Mouse (Mus musculus) testis, postnatal 14 days (tissue): ENCODE data around the gene Phc2.
"Not testable (repeated sequence)": the region's sequence is repeated elsewhere in the genome, so short reads cannot be mapped to it uniquely, and the experiment has no call there.

ENCODE experiments used
- DNase-seq: peaks from one replicate; pipeline ENCODE4 v3.0.0; 2021; ENCODE audit warnings: low spot score

The Phc2 gene

DNA sequence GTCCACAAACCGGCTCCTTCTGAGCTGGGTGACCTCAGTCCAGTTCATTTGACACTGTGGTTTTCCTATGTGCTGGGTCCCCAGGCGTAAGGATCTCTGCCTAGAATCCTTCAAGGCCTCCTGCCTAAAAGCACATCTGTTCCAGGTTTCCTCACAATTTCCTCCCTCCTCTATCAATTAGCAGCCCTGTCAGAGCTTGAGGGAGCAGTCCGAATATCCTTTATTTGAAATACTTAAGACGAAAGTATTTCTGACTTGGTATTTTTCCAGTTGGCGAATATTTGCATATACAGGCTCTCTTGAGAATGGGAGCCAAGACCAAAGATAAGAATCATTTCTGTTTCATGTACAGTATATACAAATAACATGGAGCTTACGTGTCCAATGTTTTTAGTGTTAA, 8.6 kb upstream of the Phc2 start:
- DNase-seq: no peak

DNA sequence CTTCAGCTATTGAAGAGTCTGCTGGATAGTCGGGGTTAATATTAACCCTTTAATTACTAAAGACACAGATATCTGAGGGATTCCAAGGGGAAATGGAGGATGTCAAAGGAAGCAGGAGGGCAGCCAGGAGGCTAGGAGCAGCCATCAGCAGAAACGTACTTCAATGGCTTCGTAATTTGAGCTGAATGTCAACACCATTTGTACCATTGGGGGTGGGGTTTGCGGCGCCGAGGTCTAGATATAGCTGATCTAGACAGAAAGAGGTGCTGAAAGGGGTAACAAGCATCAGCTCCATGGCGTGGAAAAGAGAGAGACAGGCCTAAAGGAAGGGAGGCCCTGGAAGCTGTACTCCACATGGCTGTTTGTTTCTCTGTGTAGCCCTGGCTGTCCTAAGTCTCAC, 7.7 kb upstream of the Phc2 start:
- no peak for DNase-seq

- DNase-seq: no peak
Observed at GRCm38 (mm10) chr4:128648567-128649255, 5.8 kb upstream of the Phc2 start.

- DNase-seq: no peak
Observed at GRCm38 (mm10) chr4:128651530-128651929, 3.0 kb upstream of the Phc2 start.

DNA sequence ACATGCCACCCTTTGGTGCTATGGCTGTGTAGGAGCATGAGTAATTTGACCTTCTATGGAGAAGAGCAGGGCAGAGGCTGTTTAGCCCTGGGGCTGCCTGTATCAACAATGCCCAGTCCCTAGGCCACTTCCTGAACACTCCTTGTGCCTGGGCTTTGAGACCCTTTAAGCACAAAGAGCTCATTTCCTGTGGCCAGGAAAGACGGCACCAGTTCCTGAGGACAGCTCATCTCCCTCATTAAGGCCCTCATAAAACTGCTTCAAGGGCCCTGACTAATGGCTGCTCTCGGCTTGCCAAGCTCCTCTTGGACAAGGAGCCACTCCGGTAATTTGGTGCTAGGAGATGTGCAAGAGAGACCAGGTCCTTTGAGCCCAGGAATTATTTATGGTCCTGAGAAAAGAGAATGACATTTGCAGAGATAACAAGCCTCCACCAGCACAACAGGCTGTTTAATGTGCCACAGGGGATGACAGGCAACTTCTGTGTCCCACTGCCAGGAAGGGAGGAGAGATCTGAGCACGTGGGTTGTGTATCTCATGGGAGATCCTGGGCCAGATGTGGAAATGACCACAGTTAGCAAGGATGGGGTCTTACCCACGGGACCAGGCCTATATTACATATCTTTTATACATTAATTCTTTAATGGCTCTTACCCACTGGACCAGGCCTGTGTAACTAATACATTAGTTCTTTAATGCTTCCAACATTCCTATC, 1.8 kb upstream of the Phc2 start:
- no peak for DNase-seq

DNA sequence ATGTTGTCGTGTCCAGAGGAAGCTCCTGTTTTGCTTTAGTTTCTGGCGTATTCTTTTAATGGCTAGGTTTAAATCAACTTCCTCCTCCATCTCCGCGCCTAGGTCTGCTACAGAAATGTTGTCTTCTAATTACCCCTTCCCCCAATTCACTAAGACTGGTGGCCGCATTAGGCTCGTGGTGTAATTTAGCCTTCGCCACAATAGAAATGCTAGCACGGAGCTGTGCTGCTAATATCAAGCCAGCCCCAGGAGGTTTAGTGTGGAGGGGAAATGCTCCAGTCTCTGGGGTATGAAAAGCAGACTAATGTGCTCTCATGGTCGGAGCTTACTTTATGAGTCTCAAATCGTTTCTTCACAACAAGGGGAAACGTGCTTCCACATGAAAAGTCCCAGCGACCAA, 944 bp downstream of the Phc2 start:
- no peak for DNase-seq

- no peak for DNase-seq
Observed at GRCm38 (mm10) chr4:128660196-128660595, 5.7 kb downstream of the Phc2 start.

DNA sequence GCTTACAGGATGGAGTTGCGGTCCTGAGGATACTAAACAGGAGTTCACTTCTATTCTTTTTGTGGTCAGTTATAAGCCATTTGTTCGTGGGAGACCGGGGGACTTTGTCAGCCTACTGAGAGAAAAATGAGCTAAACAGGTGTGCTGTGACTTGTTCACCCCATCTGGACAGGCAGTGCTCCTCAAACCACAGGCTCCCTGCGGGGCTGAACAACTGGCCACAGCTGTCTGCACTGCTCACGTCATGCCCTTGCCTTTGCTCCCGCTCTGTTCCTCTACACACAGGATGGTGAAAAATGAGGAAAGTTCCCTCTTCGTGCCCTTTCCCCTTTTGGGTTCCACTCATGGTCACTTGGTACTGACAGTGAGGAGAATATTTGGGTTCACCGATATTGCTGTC, 6.6 kb downstream of the Phc2 start:
- no peak for DNase-seq

GRCm38 (mm10) chr4:128664002-128664401, 9.5 kb downstream of the Phc2 start:
- no peak for DNase-seq

DNA sequence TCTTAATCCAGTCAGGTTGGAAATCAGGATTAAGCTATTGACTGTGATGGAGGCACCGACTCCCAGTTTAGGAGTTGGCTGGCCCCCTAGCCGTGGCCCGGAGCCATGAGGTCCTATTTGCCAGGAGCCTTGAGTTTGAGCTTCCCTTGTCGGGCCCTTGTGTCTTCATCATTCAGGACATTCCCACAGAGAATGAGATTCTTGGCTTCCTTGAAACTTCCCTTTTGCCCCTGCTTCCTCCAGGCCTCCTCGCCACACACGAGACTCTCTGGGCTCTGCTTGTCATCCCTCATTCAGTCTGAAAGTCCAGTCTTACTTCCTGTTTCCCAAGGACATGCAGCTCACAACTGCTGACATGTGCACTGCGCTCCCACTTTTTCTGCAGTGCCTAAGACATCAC, 11.9 kb downstream of the Phc2 start:
- not testable (repeated sequence) for DNase-seq

DNA sequence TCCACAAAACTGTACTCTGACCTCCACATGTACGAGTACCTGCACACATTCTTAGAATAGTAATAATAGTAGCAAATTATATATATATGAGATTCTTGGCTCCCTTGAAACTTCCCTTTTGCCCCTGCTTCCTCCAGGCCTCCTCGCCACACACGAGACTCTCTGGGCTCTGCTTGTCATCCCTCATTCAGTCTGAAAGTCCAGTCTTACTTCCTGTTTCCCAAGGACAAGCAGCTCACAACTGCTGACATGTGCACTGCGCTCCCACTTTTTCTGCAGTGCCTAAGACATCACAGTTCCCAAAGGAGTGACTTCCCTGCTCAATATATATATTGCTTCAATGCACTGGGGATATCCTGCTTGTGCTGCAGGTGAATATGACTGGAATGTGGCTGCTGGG, 12.7 kb downstream of the Phc2 start:
- not testable (repeated sequence) for DNase-seq

DNA sequence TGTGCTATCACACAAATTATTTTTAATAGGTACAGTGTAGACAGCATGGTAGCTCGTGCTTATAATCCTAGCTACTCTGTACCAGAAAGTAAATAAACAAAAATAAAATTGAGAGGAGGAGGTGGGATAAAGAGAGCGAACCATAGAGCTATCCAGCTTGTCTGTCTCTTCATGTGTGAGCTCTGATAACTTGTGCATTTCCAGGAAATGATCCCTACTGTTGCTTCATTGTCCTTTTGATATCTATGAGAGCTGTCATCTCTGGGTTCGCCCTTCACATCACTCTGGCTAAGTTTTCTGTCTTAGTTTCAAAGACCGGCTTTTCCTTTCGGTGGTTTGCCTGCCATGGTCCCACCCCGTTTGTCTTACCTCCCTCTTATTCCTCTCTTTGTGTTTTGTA, 14.7 kb downstream of the Phc2 start:
- DNase-seq: no peak

- no peak for DNase-seq
Observed at GRCm38 (mm10) chr4:128670566-128671191, 16.2 kb downstream of the Phc2 start.

- no peak for DNase-seq
Observed at GRCm38 (mm10) chr4:128672494-128672893, 18.0 kb downstream of the Phc2 start.

DNA sequence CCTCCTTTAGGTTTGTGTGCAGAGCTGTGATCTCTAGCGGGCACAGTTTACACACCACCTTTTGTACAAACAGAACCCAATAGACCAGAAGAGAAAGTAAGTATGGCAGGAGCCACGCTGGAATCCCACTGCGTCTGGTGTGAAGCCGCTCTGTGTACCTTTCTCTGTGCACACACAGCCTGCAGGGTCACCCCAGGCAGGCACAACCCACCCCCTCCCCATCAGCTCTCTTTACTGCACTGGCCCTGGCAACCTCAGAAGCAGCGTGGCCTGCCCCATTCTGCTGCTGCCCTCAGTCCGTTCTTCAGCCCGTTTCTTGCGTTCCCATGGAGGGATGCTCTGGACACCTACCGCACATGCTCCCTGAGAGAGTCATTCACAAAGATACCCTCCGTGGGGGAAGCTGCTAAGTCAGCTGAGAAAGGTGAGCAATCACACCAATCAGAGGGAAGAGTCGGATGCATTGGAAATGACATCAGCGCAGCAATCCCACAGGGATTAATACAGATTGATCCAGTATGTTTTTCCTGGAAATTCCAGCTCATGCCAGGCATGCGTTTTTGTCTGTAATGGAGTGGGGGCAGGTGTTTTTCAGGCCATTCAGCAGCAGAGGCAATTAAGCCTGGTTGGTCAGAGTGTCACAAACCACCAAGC, 24.2 kb downstream of the Phc2 start:
- no peak for DNase-seq

DNA sequence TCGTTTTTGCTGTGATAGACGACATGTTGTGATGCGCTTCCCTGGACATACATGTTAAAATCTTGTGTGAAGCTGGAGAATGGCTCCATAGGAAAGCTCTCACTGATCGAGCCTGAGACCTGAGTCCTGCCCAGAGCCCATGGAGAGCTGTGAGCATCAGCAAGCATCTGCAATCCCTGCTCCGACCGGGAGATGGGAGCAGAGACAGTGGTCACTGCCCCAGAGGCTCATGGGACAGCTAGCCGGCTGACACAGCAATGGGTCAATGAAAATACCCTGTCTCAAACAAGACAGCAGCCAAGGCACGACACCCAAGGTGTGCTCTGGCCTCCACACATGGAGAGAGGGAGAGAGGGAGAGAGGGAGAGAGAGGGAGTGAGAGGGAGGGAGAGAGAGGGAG, 26.6 kb downstream of the Phc2 start:
- no peak for DNase-seq

DNA sequence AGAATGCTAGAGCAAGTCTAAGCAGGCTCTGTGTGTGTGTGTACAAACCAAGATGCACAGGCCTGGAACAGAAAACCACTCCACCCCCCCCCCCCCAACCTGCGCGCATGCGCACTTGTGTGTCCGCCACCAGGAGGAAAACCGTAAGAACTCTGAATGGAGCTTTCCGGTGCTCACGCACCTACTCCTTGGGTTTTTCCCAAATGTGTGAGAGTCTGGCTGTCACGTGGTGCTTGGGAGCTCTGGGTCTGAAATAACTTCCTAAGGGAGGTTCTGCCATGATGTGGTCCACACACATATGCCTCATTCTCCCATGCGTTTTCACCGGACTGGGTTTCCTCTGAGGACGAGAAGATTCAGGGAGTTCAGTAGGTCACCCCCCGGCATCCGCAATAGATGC, 27.8 kb downstream of the Phc2 start:
- no peak for DNase-seq

GRCm38 (mm10) chr4:128683706-128684105, 29.2 kb downstream of the Phc2 start:
- no peak for DNase-seq

DNA sequence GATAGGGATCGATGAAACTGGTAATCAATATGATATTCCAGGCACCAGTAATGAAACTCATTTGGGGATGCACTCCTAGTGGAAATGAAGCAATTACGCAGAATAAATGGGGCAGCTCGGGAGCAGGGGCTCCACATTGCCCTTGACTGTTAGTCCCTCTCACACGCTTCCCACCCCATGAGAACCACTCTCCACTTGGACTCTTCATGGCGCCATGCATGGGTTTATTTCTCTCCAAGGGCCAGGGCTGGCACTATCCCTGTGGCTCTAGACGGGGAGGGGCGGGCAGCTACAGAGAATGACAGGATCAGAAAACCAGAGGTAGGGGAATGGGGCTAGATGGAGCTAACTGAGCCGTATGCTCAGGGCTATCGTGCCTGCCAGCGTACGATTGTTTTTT, 29.6 kb downstream of the Phc2 start:
- DNase-seq: no peak

- DNase-seq: no peak
Observed at GRCm38 (mm10) chr4:128688513-128688913, 34.0 kb downstream of the Phc2 start.

DNA sequence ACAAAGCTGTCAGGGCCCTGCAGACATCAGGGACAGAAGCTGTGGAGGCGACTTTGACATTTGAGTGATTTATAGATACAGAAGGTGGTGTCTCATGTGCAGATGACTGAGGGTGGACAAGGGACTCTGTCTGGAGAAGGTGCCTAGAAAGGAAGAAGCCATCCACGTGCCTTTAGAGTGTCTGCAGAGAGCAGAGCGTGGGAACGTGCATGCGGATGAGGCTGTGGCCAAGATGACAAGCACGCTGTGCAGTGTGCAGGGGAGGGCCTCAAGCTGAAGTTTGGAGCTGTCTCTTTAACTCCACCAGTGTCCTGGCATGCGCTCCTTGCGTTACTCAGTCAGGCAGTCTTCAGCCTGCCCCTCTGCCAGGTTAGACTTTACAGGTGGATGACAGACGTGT, 34.5 kb downstream of the Phc2 start:
- no peak for DNase-seq

DNA sequence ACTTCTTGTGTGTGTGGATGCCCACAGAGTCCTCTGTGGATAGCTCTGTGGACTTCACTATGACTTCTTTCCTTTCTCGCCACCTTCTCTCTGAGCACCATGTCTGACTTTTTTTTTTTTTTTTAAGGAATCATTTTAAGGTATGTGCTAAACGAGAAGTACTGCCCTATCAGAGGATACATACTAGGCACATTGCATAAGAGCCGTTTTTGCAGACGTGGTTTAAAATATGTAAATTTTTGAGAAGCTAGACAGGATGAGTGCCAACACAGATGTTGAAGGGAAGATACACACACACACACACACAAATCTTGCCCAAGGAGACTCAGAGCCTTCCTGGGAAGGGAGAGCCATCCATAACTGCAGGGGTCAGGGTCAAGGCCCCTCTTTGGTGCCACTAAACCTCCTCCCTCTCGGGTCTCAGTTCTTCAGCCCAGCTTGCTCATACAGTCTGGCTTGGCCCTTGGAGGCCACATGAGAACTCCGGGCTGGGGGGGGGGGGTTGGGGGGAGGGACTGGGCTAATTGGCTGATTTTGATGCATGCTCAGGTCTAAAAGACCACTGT, 35.3 kb downstream of the Phc2 start:
- DNase-seq: no peak

GRCm38 (mm10) chr4:128691195-128691594, 36.7 kb downstream of the Phc2 start:
- DNase-seq: no peak
